Comparison of ENCODE assay signal across 20 mouse cellular contexts in genomic region chr17:63948811-63949210, GRCm38 (mm10).
DNase-seq lines count a peak whose midpoint lies in the region; ATAC-seq and TF ChIP-seq lines count a peak whose summit lies in the region.
"Had no signal": no experiment of that assay in that cellular context is flagged by ENCODE, and none has a peak within 500 bp of the region (broad histone marks: within the 10 kb centered on the region; RNA-seq: fewer than 3 reads in every experiment).

No protein-coding gene starts in this region.

- no peaks in the 10 kb centered on the region for H3K79me2 ChIP-seq in C2C12 (ENCODE audit: control insufficient read depth, insufficient read depth)

- no peaks in the 10 kb centered on the region for H3K27me3 ChIP-seq in forebrain, embryonic 16.5 days (replicated peaks; ENCODE audit: control insufficient read depth, insufficient read depth, low read length)
- no peaks in the 10 kb centered on the region for H3K27me3 ChIP-seq in forebrain, embryonic 10.5 days (ENCODE audit: poor library complexity, severe bottlenecking)
- no peaks in the 10 kb centered on the region for H3K27me3 ChIP-seq in C2C12 (ENCODE audit: control insufficient read depth, insufficient read depth, insufficient read length)
- H3K27me3 ChIP-seq: hindbrain, embryonic 13.5 days; liver, embryonic 13.5 days; lung, embryonic 15.5 days; midbrain, embryonic 12.5 days had no signal

- H3K27ac ChIP-seq in forebrain, embryonic 16.5 days (ENCODE audit: low read length), result no peak overlapping the region
- no peak overlapping the region for H3K27ac ChIP-seq in forebrain, embryonic 10.5 days
- H3K27ac ChIP-seq: heart, embryonic 10.5 days; hindbrain, embryonic 13.5 days; left cerebral cortex, adult 2 months; limb, embryonic 10.5 days; liver, embryonic 13.5 days; lung, embryonic 15.5 days; macrophage; midbrain, embryonic 12.5 days had no signal

- TF ChIP-seq CTCF in C2C12 (IDR thresholded peaks at IDR 0.05; ENCODE audit: control insufficient read depth, insufficient read depth, insufficient read length), result no peak

- no peaks in the 10 kb centered on the region for H3K9me3 ChIP-seq in forebrain, embryonic 16.5 days (ENCODE audit: control insufficient read depth, low read length)
- H3K9me3 ChIP-seq in forebrain, embryonic 10.5 days, result no peaks in the 10 kb centered on the region
- H3K9me3 ChIP-seq: heart, embryonic 10.5 days; hindbrain, embryonic 13.5 days; limb, embryonic 10.5 days; liver, embryonic 13.5 days; lung, embryonic 15.5 days; midbrain, embryonic 12.5 days had no signal

- no peak for DNase-seq in forebrain, embryonic 10.5 days (ENCODE audit: extremely low spot score, low spot score)
- peak; percentile 70 for DNase-seq in adipocyte (ENCODE audit: low spot score)
- DNase-seq in fibroblast of lung, adult 2 months (ENCODE audit: low read depth), result peak; percentile 88
- DNase-seq in cerebellum, adult 9-11 months, result no peak
- DNase-seq in kidney, adult 9 months, result no peak
- DNase-seq: cerebellum, adult 9-10 months; gastrocnemius, postnatal 36 days; heart, postnatal 10 days; kidney, postnatal 10 days; liver, embryonic 13.5 days; thymus, adult 2 months had no signal

- 0 out of 2 replicates have a peak, but pooled peaks cover 2% of the 10 kb centered on the region for H3K4me1 ChIP-seq in forebrain, embryonic 16.5 days (replicated peaks; ENCODE audit: control insufficient read depth, insufficient read depth, low read length)
- H3K4me1 ChIP-seq in forebrain, embryonic 10.5 days, result no peaks in the 10 kb centered on the region
- H3K4me1 ChIP-seq: heart, embryonic 10.5 days; hindbrain, embryonic 13.5 days; limb, embryonic 10.5 days; liver, embryonic 13.5 days; lung, embryonic 15.5 days; midbrain, embryonic 12.5 days had no signal

- H3K36me3 ChIP-seq in forebrain, embryonic 16.5 days (ENCODE audit: control insufficient read depth, insufficient read depth), result no peaks in the 10 kb centered on the region
- no peaks in the 10 kb centered on the region for H3K36me3 ChIP-seq in forebrain, embryonic 10.5 days (replicated peaks)
- peaks cover 5% of the 10 kb centered on the region for H3K36me3 ChIP-seq in C2C12 (ENCODE audit: control insufficient read depth, insufficient read depth)
- H3K36me3 ChIP-seq: limb, embryonic 10.5 days; liver, embryonic 13.5 days; lung, embryonic 15.5 days; midbrain, embryonic 12.5 days had no signal

- WGBS in forebrain, embryonic 16.5 days, result 82% methylated on average over 4 of the region's 4 CpGs
- WGBS in forebrain, embryonic 10.5 days, result 94% methylated on average over 4 of the region's 4 CpGs

- H3ac ChIP-seq in C2C12 (ENCODE audit: control insufficient read depth, insufficient read length, low read depth), result no peak overlapping the region

- H3K79me3 ChIP-seq in C2C12 (ENCODE audit: low read depth), result no peaks in the 10 kb centered on the region

- H3K4me2 ChIP-seq in forebrain, embryonic 16.5 days (ENCODE audit: low read length), result no peak overlapping the region
- H3K4me2 ChIP-seq: hindbrain, embryonic 13.5 days; liver, embryonic 13.5 days; lung, embryonic 15.5 days; midbrain, embryonic 12.5 days had no signal

- no peak overlapping the region for H3K4me3 ChIP-seq in forebrain, embryonic 16.5 days (replicated peaks; ENCODE audit: low read length)
- H3K4me3 ChIP-seq in forebrain, embryonic 10.5 days, result no peak overlapping the region
- H3K4me3 ChIP-seq in C2C12 (ENCODE audit: insufficient read depth, poor library complexity, severe bottlenecking), result no peak overlapping the region
- H3K4me3 ChIP-seq: heart, embryonic 10.5 days; hindbrain, embryonic 13.5 days; left cerebral cortex, adult 2 months; limb, embryonic 10.5 days; liver, embryonic 13.5 days; lung, embryonic 15.5 days; midbrain, embryonic 12.5 days had no signal

- H3K9ac ChIP-seq in forebrain, embryonic 16.5 days (replicated peaks; ENCODE audit: low read depth, low read length), result no peak overlapping the region
- H3K9ac ChIP-seq: hindbrain, embryonic 13.5 days; liver, embryonic 13.5 days; lung, embryonic 15.5 days; midbrain, embryonic 12.5 days had no signal

- peak; percentile 31 for ATAC-seq in forebrain, embryonic 16.5 days

TF ChIP-seq in C2C12, 6 proteins besides CTCF, POLR2A, EP300 and RAD21:
- TF ChIP-seq MAX (IDR thresholded peaks at IDR 0.05) (no peak), CEBPB (IDR thresholded peaks at IDR 0.05; ENCODE audit: low read depth) (peak; percentile 3), USF1 (IDR thresholded peaks at IDR 0.05; ENCODE audit: low read depth) (no peak), MYOD1 (IDR thresholded peaks at IDR 0.05; ENCODE audit: control insufficient read depth, insufficient read length, low read depth) (peak; percentile 92), FOSL1 (IDR thresholded peaks at IDR 0.05; ENCODE audit: insufficient read depth, low read length, poor library complexity, severe bottlenecking) (peak; percentile 93), MYOG (IDR thresholded peaks at IDR 0.05; ENCODE audit: control insufficient read depth, extremely low read depth, insufficient read length) (no peak)

Comparison
In these comparisons a context has a peak if more than half of its experiments do, and no peak if none do; other contexts are left out.
1. DNase-seq: peak in adipocyte (single experiment) and fibroblast of lung, adult 2 months (single experiment); none in forebrain, embryonic 10.5 days (single experiment), cerebellum, adult 9-11 months (single experiment) and kidney, adult 9 months (single experiment).